8 mouse cellular contexts compared by ENCODE assay signal in the genomic region with DNA sequence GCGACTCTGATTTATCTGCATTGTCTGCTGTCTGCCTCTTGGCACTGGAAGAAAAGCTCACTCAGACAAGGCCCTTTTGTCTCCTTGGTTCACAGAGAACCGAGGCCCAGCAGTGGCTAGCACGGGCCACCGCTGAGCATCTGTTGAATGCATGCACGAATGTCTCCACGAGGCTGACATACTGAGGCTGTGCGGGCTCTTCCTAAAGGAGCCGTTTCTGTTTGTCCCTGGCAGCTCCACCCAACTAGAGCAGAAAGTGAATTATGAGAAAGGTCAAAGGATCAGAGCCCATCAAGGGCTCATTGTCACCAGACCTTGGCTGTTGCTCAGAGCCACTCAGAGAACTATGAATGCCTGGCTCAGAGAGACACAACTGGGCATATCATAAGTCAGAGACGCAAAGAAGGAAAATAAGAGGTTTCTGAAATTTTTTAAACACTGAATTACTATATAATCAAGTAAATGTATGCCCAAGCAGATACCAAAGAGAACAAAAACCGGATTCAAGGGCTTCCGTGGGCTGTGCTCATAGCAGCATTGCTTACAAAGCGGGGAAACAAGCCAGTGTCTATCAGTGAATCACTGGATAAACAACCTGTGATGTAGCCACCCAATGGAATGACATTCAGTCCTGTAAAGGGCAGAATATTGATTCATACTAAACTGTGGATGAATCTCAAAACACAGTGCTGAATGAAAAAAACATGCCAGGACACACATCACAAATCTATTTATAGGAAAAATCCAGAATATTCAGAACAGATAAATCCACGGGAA. TPM values are rescaled to one million over a fixed set of nuclear protein-coding genes. Genes with fewer than 3 reads are reported as not detected.
DNase-seq lines count a peak whose midpoint lies in the region; ATAC-seq and TF ChIP-seq lines count a peak whose summit lies in the region.

No protein-coding gene starts in this region.

- H3K4me1 ChIP-seq in heart, embryonic 10.5 days: peaks cover 13% of the 10 kb centered on the region
- H3K4me1 ChIP-seq in hindbrain, embryonic 16.5 days (ENCODE audit: control insufficient read depth, insufficient read depth, low read depth, low read length): peaks cover 6% of the 10 kb centered on the region
- H3K4me1 ChIP-seq in limb, embryonic 10.5 days: 0 out of 2 replicates have a peak, but pooled peaks cover 4% of the 10 kb centered on the region

- H3K27ac ChIP-seq in heart, embryonic 10.5 days: peak overlapping the region; percentile 23; the same call in 1 of the 2 replicates
- H3K27ac ChIP-seq in hindbrain, embryonic 16.5 days (ENCODE audit: low read depth, low read length): peak overlapping the region; percentile 37; the same call in 1 of the 2 replicates
- no peak overlapping the region for H3K27ac ChIP-seq in limb, embryonic 10.5 days
- no peak overlapping the region for H3K27ac ChIP-seq in gastrocnemius, adult 2 months

- no peak for DNase-seq in heart, embryonic 10.5 days (ENCODE audit: low spot score)
- no peak for DNase-seq in heart, adult 9 months (ENCODE audit: low spot score in 2 of 2)
- peak; percentile 95 for DNase-seq in brain, adult 2 months (ENCODE audit: low read depth, low spot score)
- DNase-seq in neural tube, embryonic 10.5 days (ENCODE audit: extremely low spot score, low spot score): peak; percentile 69
- DNase-seq in right cerebral cortex, postnatal 14 days: no peak
- DNase-seq in limb, embryonic 10.5 days (ENCODE audit: low spot score): no peak
- DNase-seq in gastrocnemius, adult 2 months: no peak

- H3K36me3 ChIP-seq in heart, embryonic 10.5 days: no peaks in the 10 kb centered on the region
- no peaks in the 10 kb centered on the region for H3K36me3 ChIP-seq in hindbrain, embryonic 16.5 days (ENCODE audit: control insufficient read depth, insufficient read depth, low read length)
- H3K36me3 ChIP-seq in limb, embryonic 10.5 days: no peaks in the 10 kb centered on the region

- intact Hi-C loops in gastrocnemius, adult 2 months (cut with DNase I): no loop called here

- no peak overlapping the region for H3K9ac ChIP-seq in hindbrain, embryonic 16.5 days (ENCODE audit: low read depth, low read length)

- ATAC-seq in hindbrain, embryonic 16.5 days: peak; percentile 95

- no peak overlapping the region for H3K4me3 ChIP-seq in heart, embryonic 10.5 days
- no peak overlapping the region for H3K4me3 ChIP-seq in hindbrain, embryonic 16.5 days (ENCODE audit: low read length)
- H3K4me3 ChIP-seq in limb, embryonic 10.5 days: no peak overlapping the region
- H3K4me3 ChIP-seq in gastrocnemius, adult 2 months: no peak overlapping the region

- no peaks in the 10 kb centered on the region for H3K27me3 ChIP-seq in heart, embryonic 10.5 days (ENCODE audit: insufficient read depth, poor library complexity, severe bottlenecking)
- H3K27me3 ChIP-seq in hindbrain, embryonic 16.5 days (replicated peaks; ENCODE audit: control insufficient read depth, insufficient read depth, low read length): no peaks in the 10 kb centered on the region
- no peaks in the 10 kb centered on the region for H3K27me3 ChIP-seq in limb, embryonic 10.5 days (ENCODE audit: low read depth, poor library complexity, severe bottlenecking)

- no peak for TF ChIP-seq CTCF in gastrocnemius, adult 2 months (IDR thresholded peaks at IDR 0.05)

- H3K9me3 ChIP-seq in heart, embryonic 10.5 days: no peaks in the 10 kb centered on the region
- no peaks in the 10 kb centered on the region for H3K9me3 ChIP-seq in hindbrain, embryonic 16.5 days (ENCODE audit: control insufficient read depth, low read length)
- no peaks in the 10 kb centered on the region for H3K9me3 ChIP-seq in limb, embryonic 10.5 days (replicated peaks)

- no peak overlapping the region for H3K4me2 ChIP-seq in hindbrain, embryonic 16.5 days (ENCODE audit: low read length)

- 54% methylated on average over 13 of the region's 13 CpGs for WGBS in heart, embryonic 10.5 days
- 15% methylated on average over 13 of the region's 13 CpGs for WGBS in hindbrain, embryonic 16.5 days
- WGBS in limb, embryonic 10.5 days: 64% methylated on average over 13 of the region's 13 CpGs

RNA-seq across cellular contexts. Expression of a gene that starts 13.7 kb away (rescaled TPM):
- polyA plus RNA-seq in heart, embryonic 10.5 days (2016; fragmentation: Nextera tagmentation; extraction: Ambion mirVana): 14.9 and 16.3 TPM in 2 replicates
- 16.7 and 20.8 TPM in 2 replicates for polyA plus RNA-seq in hindbrain, embryonic 16.5 days (2015; fragmentation: Nextera tagmentation; extraction: Ambion mirVana)
- polyA plus RNA-seq in limb, embryonic 10.5 days (2016; fragmentation: Nextera tagmentation; extraction: Ambion mirVana): 3.5 and 4.1 TPM in 2 replicates
- 1 to 10 TPM; 3.8 to 5.5 TPM for total RNA-seq in gastrocnemius, adult 2 months (2021)

RNA-seq across cellular contexts. Expression of a gene that starts 49.9 kb away (rescaled TPM):
- polyA plus RNA-seq in heart, embryonic 10.5 days (2016; fragmentation: Nextera tagmentation; extraction: Ambion mirVana): 0.33 and 0.47 TPM in 2 replicates
- 4.8 and 6.1 TPM in 2 replicates for polyA plus RNA-seq in hindbrain, embryonic 16.5 days (2015; fragmentation: Nextera tagmentation; extraction: Ambion mirVana)
- polyA plus RNA-seq in limb, embryonic 10.5 days (2016; fragmentation: Nextera tagmentation; extraction: Ambion mirVana): 0.08 TPM in 1 of 2 replicates, not detected in the other
- total RNA-seq in gastrocnemius, adult 2 months (2021): 1 to 10 TPM; 1.8 TPM

Comparison
In these comparisons a context has a peak if more than half of its experiments do, and no peak if none do; other contexts are left out.
1. DNase-seq: peak in brain, adult 2 months (single experiment) and neural tube, embryonic 10.5 days (single experiment); none in heart, embryonic 10.5 days (single experiment), heart, adult 9 months (0 of 2), right cerebral cortex, postnatal 14 days (single experiment), limb, embryonic 10.5 days (single experiment) and gastrocnemius, adult 2 months (single experiment).
2. H3K27ac ChIP-seq: peak in heart, embryonic 10.5 days (single experiment) and hindbrain, embryonic 16.5 days (single experiment); none in limb, embryonic 10.5 days (single experiment) and gastrocnemius, adult 2 months (single experiment).